24 mouse cellular contexts compared by ENCODE assay signal in genomic region chr4:76241542-76241941, GRCm38 (mm10).
DNase-seq lines count a peak whose midpoint lies in the region; ATAC-seq and TF ChIP-seq lines count a peak whose summit lies in the region.
"Had no signal": no experiment of that assay in that cellular context is flagged by ENCODE, and none has a peak within 500 bp of the region (broad histone marks: within the 10 kb centered on the region; RNA-seq: fewer than 3 reads in every experiment).

No protein-coding gene starts in this region.

- no peak overlapping the region for H3K4me3 ChIP-seq in heart, embryonic 13.5 days
- H3K4me3 ChIP-seq in heart, embryonic 15.5 days, result no peak overlapping the region
- H3K4me3 ChIP-seq in heart, adult 2 months, result no peak overlapping the region
- no peak overlapping the region for H3K4me3 ChIP-seq in intestine, embryonic 15.5 days (replicated peaks)
- no peak overlapping the region for H3K4me3 ChIP-seq in intestine, postnatal 0 days (ENCODE audit: low read depth, low read length)
- H3K4me3 ChIP-seq in intestine, embryonic 16.5 days (ENCODE audit: low read length), result no peak overlapping the region
- H3K4me3 ChIP-seq: embryonic facial prominence, embryonic 10.5 days; embryonic facial prominence, embryonic 12.5 days; forebrain, embryonic 13.5 days had no signal

- DNase-seq in heart, postnatal 25 days (ENCODE audit: low spot score), result no peak
- DNase-seq in heart, adult 2 months, result no peak
- DNase-seq: adrenal gland, adult 8-10 months; adrenal gland, postnatal 14 days; adrenal gland, postnatal 36 days; B cell, adult 2 months; cerebellum, adult 11-12 months; cerebellum, adult 2 months; cerebellum, adult 9-10 months; cerebellum, postnatal 10 days; cerebellum, postnatal 25 days had no signal

- ATAC-seq in heart, embryonic 13.5 days (ENCODE audit: extremely low read depth, insufficient number of reproducible peaks, low FRiP score, low TSS enrichment), result no peak
- no peak for ATAC-seq in heart, embryonic 15.5 days (replicated peaks; ENCODE audit: insufficient number of reproducible peaks, insufficient read depth, low FRiP score, low read depth)
- peak; percentile 61 for ATAC-seq in intestine, embryonic 15.5 days
- no peak for ATAC-seq in intestine, postnatal 0 days
- ATAC-seq in intestine, embryonic 16.5 days, result peak; percentile 67
- ATAC-seq: activated CD4-positive, CD25-positive, alpha-beta regulatory T cell, adult 4 months; CD4-positive, CD25-positive, alpha-beta regulatory T cell, adult 4 months; Patski had no signal

- no peaks in the 10 kb centered on the region for H3K27me3 ChIP-seq in heart, embryonic 13.5 days (replicated peaks)
- no peaks in the 10 kb centered on the region for H3K27me3 ChIP-seq in heart, embryonic 15.5 days
- H3K27me3 ChIP-seq in heart, adult 2 months (ENCODE audit: control insufficient read depth, insufficient read depth, low read length), result no peaks in the 10 kb centered on the region
- no peaks in the 10 kb centered on the region for H3K27me3 ChIP-seq in intestine, embryonic 15.5 days (replicated peaks)
- peaks cover 17% of the 10 kb centered on the region; the same call in 1 of the 2 replicates for H3K27me3 ChIP-seq in intestine, postnatal 0 days (replicated peaks; ENCODE audit: control insufficient read depth, insufficient read depth, low read length)
- H3K27me3 ChIP-seq in intestine, embryonic 16.5 days (replicated peaks; ENCODE audit: control insufficient read depth, insufficient read depth, low read length), result no peaks in the 10 kb centered on the region
- H3K27me3 ChIP-seq: CH12.LX; embryonic facial prominence, embryonic 12.5 days; forebrain, embryonic 13.5 days; Patski had no signal

- TF ChIP-seq EP300 in heart, adult 2 months (IDR thresholded peaks at IDR 0.05; ENCODE audit: insufficient read depth, low read depth, low read length), result no peak

- peaks cover 15% of the 10 kb centered on the region; the same call in 1 of the 2 replicates for H3K36me3 ChIP-seq in heart, embryonic 13.5 days
- no peaks in the 10 kb centered on the region for H3K36me3 ChIP-seq in heart, embryonic 15.5 days
- no peaks in the 10 kb centered on the region for H3K36me3 ChIP-seq in heart, adult 2 months (ENCODE audit: control insufficient read depth, insufficient read depth, low read length)
- no peaks in the 10 kb centered on the region for H3K36me3 ChIP-seq in intestine, embryonic 15.5 days
- H3K36me3 ChIP-seq in intestine, postnatal 0 days (ENCODE audit: control insufficient read depth, insufficient read depth), result no peaks in the 10 kb centered on the region
- H3K36me3 ChIP-seq in intestine, embryonic 16.5 days (ENCODE audit: control insufficient read depth, insufficient read depth, low read length), result no peaks in the 10 kb centered on the region
- H3K36me3 ChIP-seq: embryonic facial prominence, embryonic 10.5 days; embryonic facial prominence, embryonic 12.5 days; G1E had no signal

- peaks cover 32% of the 10 kb centered on the region for H3K4me1 ChIP-seq in heart, embryonic 13.5 days
- peaks cover 14% of the 10 kb centered on the region for H3K4me1 ChIP-seq in heart, embryonic 15.5 days (replicated peaks)
- no peaks in the 10 kb centered on the region for H3K4me1 ChIP-seq in heart, adult 2 months (ENCODE audit: control insufficient read depth, insufficient read depth, low read length)
- H3K4me1 ChIP-seq in intestine, embryonic 15.5 days (replicated peaks), result no peaks in the 10 kb centered on the region
- no peaks in the 10 kb centered on the region for H3K4me1 ChIP-seq in intestine, postnatal 0 days (replicated peaks; ENCODE audit: control insufficient read depth, insufficient read depth, low read length)
- H3K4me1 ChIP-seq in intestine, embryonic 16.5 days (ENCODE audit: control insufficient read depth, insufficient read depth, low read length), result no peaks in the 10 kb centered on the region
- H3K4me1 ChIP-seq: embryonic facial prominence, embryonic 10.5 days; embryonic facial prominence, embryonic 12.5 days had no signal

- H3K9me3 ChIP-seq in heart, embryonic 13.5 days, result no peaks in the 10 kb centered on the region
- no peaks in the 10 kb centered on the region for H3K9me3 ChIP-seq in heart, embryonic 15.5 days (replicated peaks)
- H3K9me3 ChIP-seq in intestine, embryonic 15.5 days, result no peaks in the 10 kb centered on the region
- H3K9me3 ChIP-seq in intestine, postnatal 0 days (ENCODE audit: control insufficient read depth), result no peaks in the 10 kb centered on the region
- H3K9me3 ChIP-seq in intestine, embryonic 16.5 days (ENCODE audit: control insufficient read depth, low read length), result no peaks in the 10 kb centered on the region
- H3K9me3 ChIP-seq: embryonic facial prominence, embryonic 10.5 days; embryonic facial prominence, embryonic 12.5 days; forebrain, embryonic 13.5 days; G1E had no signal

- TF ChIP-seq CTCF in heart, adult 2 months (IDR thresholded peaks at IDR 0.05), result no peak
- no peak for TF ChIP-seq CTCF in intestine, postnatal 0 days (IDR thresholded peaks at IDR 0.05; ENCODE audit: low read depth)

- intact Hi-C loops in heart, postnatal 25 days (cut with DNase I), result no loop called here
- intact Hi-C loops in heart, adult 2 months (cut with DNase I), result no loop called here

- H3K9ac ChIP-seq in heart, embryonic 13.5 days, result no peak overlapping the region
- H3K9ac ChIP-seq in heart, embryonic 15.5 days, result no peak overlapping the region
- H3K9ac ChIP-seq in heart, adult 2 months (ENCODE audit: low read depth, low read length), result no peak overlapping the region
- H3K9ac ChIP-seq in intestine, embryonic 15.5 days, result no peak overlapping the region
- H3K9ac ChIP-seq in intestine, postnatal 0 days (ENCODE audit: low read depth, low read length), result no peak overlapping the region
- no peak overlapping the region for H3K9ac ChIP-seq in intestine, embryonic 16.5 days (ENCODE audit: low read depth, low read length)
- H3K9ac ChIP-seq: embryonic facial prominence, embryonic 12.5 days; forebrain, embryonic 13.5 days had no signal

- H3K4me2 ChIP-seq in heart, embryonic 13.5 days, result peak overlapping the region; percentile 16; the same call in 1 of the 2 replicates
- no peak overlapping the region for H3K4me2 ChIP-seq in heart, embryonic 15.5 days
- H3K4me2 ChIP-seq in intestine, embryonic 15.5 days (replicated peaks), result no peak overlapping the region
- H3K4me2 ChIP-seq in intestine, postnatal 0 days (replicated peaks; ENCODE audit: low read depth), result no peak overlapping the region
- no peak overlapping the region for H3K4me2 ChIP-seq in intestine, embryonic 16.5 days (ENCODE audit: low read depth, low read length)
- H3K4me2 ChIP-seq: embryonic facial prominence, embryonic 12.5 days; forebrain, embryonic 13.5 days had no signal

- no peak for TF ChIP-seq POLR2A in heart, adult 2 months (IDR thresholded peaks at IDR 0.05; ENCODE audit: insufficient read depth, low read depth, low read length)

- peak overlapping the region; percentile 63 for H3K27ac ChIP-seq in heart, embryonic 13.5 days (replicated peaks)
- peak overlapping the region; percentile 56 for H3K27ac ChIP-seq in heart, embryonic 15.5 days
- H3K27ac ChIP-seq in heart, adult 2 months, result no peak overlapping the region
- H3K27ac ChIP-seq in intestine, embryonic 15.5 days, result no peak overlapping the region
- H3K27ac ChIP-seq in intestine, postnatal 0 days (ENCODE audit: low read depth, low read length), result no peak overlapping the region
- H3K27ac ChIP-seq in intestine, embryonic 16.5 days (ENCODE audit: low read length), result no peak overlapping the region
- H3K27ac ChIP-seq: embryonic facial prominence, embryonic 10.5 days; embryonic facial prominence, embryonic 12.5 days; forebrain, embryonic 13.5 days had no signal

- no peaks in the 10 kb centered on the region for H3K79me2 ChIP-seq in heart, adult 2 months (replicated peaks; ENCODE audit: control insufficient read depth, insufficient read depth, low read length)

Comparison
In these comparisons a context has a peak if more than half of its experiments do, and no peak if none do; other contexts are left out.
1. ATAC-seq: peak in intestine, embryonic 15.5 days (single experiment) and intestine, embryonic 16.5 days (single experiment); none in heart, embryonic 13.5 days (single experiment), heart, embryonic 15.5 days (single experiment) and intestine, postnatal 0 days (single experiment).
2. H3K27ac ChIP-seq: peak in heart, embryonic 13.5 days (single experiment) and heart, embryonic 15.5 days (single experiment); none in heart, adult 2 months (single experiment), intestine, embryonic 15.5 days (single experiment), intestine, postnatal 0 days (single experiment) and intestine, embryonic 16.5 days (single experiment).